Mouse (Mus musculus): ENCODE measurements around the gene Rab6b. TPM values are rescaled to one million over a fixed set of nuclear protein-coding genes. Genes with fewer than 3 reads are reported as not detected.

The Rab6b gene
- polyA plus RNA-seq, 1 experiment = 199 TPM

GRCm38 (mm10) chr9:103116941-103117340 lies 5.4 kb downstream of the Rab6b start:
- 52% methylated on average over 4 of the region's 4 CpGs for WGBS
- H3K4me1 ChIP-seq (ENCODE audit: control insufficient read depth, insufficient read depth, low read length) = peaks cover 73% of the 10 kb centered on the region
- TF ChIP-seq POLR2A (IDR thresholded peaks at IDR 0.05; ENCODE audit: borderline replicate concordance, insufficient read depth, low read length) = no peak
- no peak for TF ChIP-seq CTCF (IDR thresholded peaks at IDR 0.05; ENCODE audit: borderline replicate concordance, insufficient read depth, low read depth, low read length)
- DNase-seq = no peak
- no peak overlapping the region; the same call in 1 of the 2 replicates for H3K27ac ChIP-seq (ENCODE audit: insufficient read depth, low read length)
- H3K27me3 ChIP-seq (ENCODE audit: control insufficient read depth, insufficient read depth, low read length) = no peaks in the 10 kb centered on the region
- no peak overlapping the region for H3K4me3 ChIP-seq (replicated peaks; ENCODE audit: insufficient read depth, low read depth, low read length)

- Histone ChIP-seq H3K4me3 (replicated peaks; ENCODE audit: insufficient read depth, low read depth, low read length) (no peak overlapping the region), H3K4me1 (ENCODE audit: control insufficient read depth, insufficient read depth, low read length) (peaks cover 77% of the 10 kb centered on the region), H3K27ac (ENCODE audit: insufficient read depth, low read length) (no peak overlapping the region), H3K27me3 (ENCODE audit: control insufficient read depth, insufficient read depth, low read length) (no peaks in the 10 kb centered on the region)
- 17% methylated on average over 5 of the region's 5 CpGs for WGBS
- TF ChIP-seq POLR2A (IDR thresholded peaks at IDR 0.05; ENCODE audit: borderline replicate concordance, insufficient read depth, low read length) (no peak), CTCF (IDR thresholded peaks at IDR 0.05; ENCODE audit: borderline replicate concordance, insufficient read depth, low read depth, low read length) (no peak)
- no peak for DNase-seq
Measured at GRCm38 (mm10) chr9:103117495-103117894, 5.9 kb downstream of the Rab6b start.

GRCm38 (mm10) chr9:103117951-103118350 lies 6.4 kb downstream of the Rab6b start:
- Histone ChIP-seq H3K4me1 (ENCODE audit: control insufficient read depth, insufficient read depth, low read length) (peaks cover 80% of the 10 kb centered on the region), H3K4me3 (replicated peaks; ENCODE audit: insufficient read depth, low read depth, low read length) (no peak overlapping the region), H3K27ac (ENCODE audit: insufficient read depth, low read length) (0 out of 2 replicates have a peak overlapping the region, but pooled peaks have one; percentile 26), H3K27me3 (ENCODE audit: control insufficient read depth, insufficient read depth, low read length) (no peaks in the 10 kb centered on the region)
- no peak for DNase-seq
- 68% methylated on average over 8 of the region's 8 CpGs for WGBS
- TF ChIP-seq POLR2A (IDR thresholded peaks at IDR 0.05; ENCODE audit: borderline replicate concordance, insufficient read depth, low read length) = no peak
- no peak for TF ChIP-seq CTCF (IDR thresholded peaks at IDR 0.05; ENCODE audit: borderline replicate concordance, insufficient read depth, low read depth, low read length)

GRCm38 (mm10) chr9:103118651-103119275 lies 7.2 kb downstream of the Rab6b start:
- H3K27ac ChIP-seq (ENCODE audit: insufficient read depth, low read length) = peak overlapping the region; percentile 45; the same call in 1 of the 2 replicates
- H3K4me1 ChIP-seq (ENCODE audit: control insufficient read depth, insufficient read depth, low read length) = peaks cover 77% of the 10 kb centered on the region
- WGBS = 12% methylated on average over 5 of the region's 5 CpGs
- peak overlapping the region; percentile 18 for H3K4me3 ChIP-seq (replicated peaks; ENCODE audit: insufficient read depth, low read depth, low read length)
- peak in 1 of 2 experiments; percentile 54 for DNase-seq
- no peaks in the 10 kb centered on the region for H3K27me3 ChIP-seq (ENCODE audit: control insufficient read depth, insufficient read depth, low read length)
- no peak for TF ChIP-seq POLR2A (IDR thresholded peaks at IDR 0.05; ENCODE audit: borderline replicate concordance, insufficient read depth, low read length)
- no peak for TF ChIP-seq CTCF (IDR thresholded peaks at IDR 0.05; ENCODE audit: borderline replicate concordance, insufficient read depth, low read depth, low read length)

GRCm38 (mm10) chr9:103119781-103120180 lies 8.2 kb downstream of the Rab6b start:
- DNase-seq = no peak
- Histone ChIP-seq H3K4me1 (ENCODE audit: control insufficient read depth, insufficient read depth, low read length) (peaks cover 74% of the 10 kb centered on the region), H3K27ac (ENCODE audit: insufficient read depth, low read length) (peak overlapping the region; percentile 45), H3K4me3 (replicated peaks; ENCODE audit: insufficient read depth, low read depth, low read length) (no peak overlapping the region), H3K27me3 (ENCODE audit: control insufficient read depth, insufficient read depth, low read length) (no peaks in the 10 kb centered on the region)
- 57% methylated on average over 9 of the region's 9 CpGs for WGBS
- TF ChIP-seq CTCF (IDR thresholded peaks at IDR 0.05; ENCODE audit: borderline replicate concordance, insufficient read depth, low read depth, low read length) (no peak), POLR2A (IDR thresholded peaks at IDR 0.05; ENCODE audit: borderline replicate concordance, insufficient read depth, low read length) (no peak)

GRCm38 (mm10) chr9:103120231-103120630 lies 8.6 kb downstream of the Rab6b start:
- Histone ChIP-seq H3K27ac (ENCODE audit: insufficient read depth, low read length) (no peak overlapping the region; the same call in 1 of the 2 replicates), H3K27me3 (ENCODE audit: control insufficient read depth, insufficient read depth, low read length) (no peaks in the 10 kb centered on the region), H3K4me3 (replicated peaks; ENCODE audit: insufficient read depth, low read depth, low read length) (no peak overlapping the region), H3K4me1 (ENCODE audit: control insufficient read depth, insufficient read depth, low read length) (peaks cover 69% of the 10 kb centered on the region)
- WGBS = 42% methylated on average over 2 of the region's 2 CpGs
- DNase-seq = no peak
- TF ChIP-seq POLR2A (IDR thresholded peaks at IDR 0.05; ENCODE audit: borderline replicate concordance, insufficient read depth, low read length) = no peak
- peak; percentile 10; the same call in 1 of the 2 replicates for TF ChIP-seq CTCF (IDR thresholded peaks at IDR 0.05; ENCODE audit: borderline replicate concordance, insufficient read depth, low read depth, low read length)

- TF ChIP-seq POLR2A (IDR thresholded peaks at IDR 0.05; ENCODE audit: borderline replicate concordance, insufficient read depth, low read length) (no peak), CTCF (IDR thresholded peaks at IDR 0.05; ENCODE audit: borderline replicate concordance, insufficient read depth, low read depth, low read length) (no peak)
- no peaks in the 10 kb centered on the region for H3K27me3 ChIP-seq (ENCODE audit: control insufficient read depth, insufficient read depth, low read length)
- WGBS = 18% methylated on average over 7 of the region's 7 CpGs
- H3K27ac ChIP-seq (ENCODE audit: insufficient read depth, low read length) = no peak overlapping the region
- no peak overlapping the region for H3K4me3 ChIP-seq (replicated peaks; ENCODE audit: insufficient read depth, low read depth, low read length)
- peaks cover 71% of the 10 kb centered on the region for H3K4me1 ChIP-seq (ENCODE audit: control insufficient read depth, insufficient read depth, low read length)
- no peak for DNase-seq
Measured at GRCm38 (mm10) chr9:103121546-103121945, 10.0 kb downstream of the Rab6b start.

- TF ChIP-seq POLR2A (IDR thresholded peaks at IDR 0.05; ENCODE audit: borderline replicate concordance, insufficient read depth, low read length) (no peak), CTCF (IDR thresholded peaks at IDR 0.05; ENCODE audit: borderline replicate concordance, insufficient read depth, low read depth, low read length) (no peak)
- Histone ChIP-seq H3K27ac (ENCODE audit: insufficient read depth, low read length) (no peak overlapping the region), H3K4me1 (ENCODE audit: control insufficient read depth, insufficient read depth, low read length) (peaks cover 47% of the 10 kb centered on the region), H3K4me3 (replicated peaks; ENCODE audit: insufficient read depth, low read depth, low read length) (no peak overlapping the region), H3K27me3 (ENCODE audit: control insufficient read depth, insufficient read depth, low read length) (no peaks in the 10 kb centered on the region)
- DNase-seq = peak in 1 of 2 experiments; percentile 47
- WGBS = 24% methylated on average over 4 of the region's 4 CpGs
Measured at GRCm38 (mm10) chr9:103124746-103125145, 13.2 kb downstream of the Rab6b start.
